Mouse (Mus musculus) MEL-GATA-1-ER (cell line): Measurements from ENCODE around the gene Actb.
A peak's percentile ranks its signal among the peaks of the same experiment; 100 is the strongest.

Experiments used
- DNase-seq: peaks from one replicate; pipeline ENCODE4 v3.0.0-alpha.2; 2012; ENCODE audit warnings: low read depth; ENCODE audit errors: extremely low read depth

The Actb gene

GRCm38 (mm10) chr5:142922251-142922650 is 15.7 kb upstream of the Actb start:
- DNase-seq = no peak

GRCm38 (mm10) chr5:142921074-142921459 is 14.5 kb upstream of the Actb start:
- DNase-seq = no peak

- peak; percentile 98 for DNase-seq
Measured at GRCm38 (mm10) chr5:142920311-142921073, 13.9 kb upstream of the Actb start.

GRCm38 (mm10) chr5:142917402-142917801 is 10.8 kb upstream of the Actb start:
- DNase-seq = no peak

GRCm38 (mm10) chr5:142916593-142916992 is 10.0 kb upstream of the Actb start:
- no peak for DNase-seq

GRCm38 (mm10) chr5:142915231-142915630 is 8.7 kb upstream of the Actb start:
- DNase-seq = no peak

GRCm38 (mm10) chr5:142912739-142913138 is 6.2 kb upstream of the Actb start:
- DNase-seq = no peak

- DNase-seq = no peak
Measured at GRCm38 (mm10) chr5:142912320-142912719, 5.8 kb upstream of the Actb start.

- no peak for DNase-seq
Measured at GRCm38 (mm10) chr5:142911629-142912028, 5.1 kb upstream of the Actb start.

GRCm38 (mm10) chr5:142909576-142910278 is 3.2 kb upstream of the Actb start:
- no peak for DNase-seq

- DNase-seq = no peak
Measured at GRCm38 (mm10) chr5:142908941-142909575, 2.5 kb upstream of the Actb start.

- no peak for DNase-seq
Measured at GRCm38 (mm10) chr5:142907803-142908559, 1.4 kb upstream of the Actb start.

GRCm38 (mm10) chr5:142907048-142907802 is 671 bp upstream of the Actb start:
- no peak for DNase-seq

- DNase-seq = peak; percentile 79
Measured at GRCm38 (mm10) chr5:142905725-142906531, 626 bp downstream of the Actb start.

GRCm38 (mm10) chr5:142905038-142905695 is 1.4 kb downstream of the Actb start:
- DNase-seq = no peak

GRCm38 (mm10) chr5:142904208-142905037 is 2.1 kb downstream of the Actb start:
- DNase-seq = no peak

GRCm38 (mm10) chr5:142903470-142904207 is 2.9 kb downstream of the Actb start:
- DNase-seq = no peak
